Mouse (Mus musculus) hematopoietic multipotent progenitor cell, adult 10-12 weeks (in vitro differentiated cells): ENCODE results near the gene Thtpa. TPM values are rescaled to one million over a fixed set of nuclear protein-coding genes. Genes with fewer than 3 reads are reported as not detected.

Experiments used
- polyA plus RNA-seq: library from polyadenylated mRNA; stranded (reverse); fragments of >175 nt; gene quantifications from 2 replicates; pipeline ENCODE4 v1.2.3, GENCODE M21; 2012; ENCODE audit warnings: low replicate concordance

The Thtpa gene
- polyA plus RNA-seq, result 2.9 and 3.8 TPM in 2 replicates

DNA sequence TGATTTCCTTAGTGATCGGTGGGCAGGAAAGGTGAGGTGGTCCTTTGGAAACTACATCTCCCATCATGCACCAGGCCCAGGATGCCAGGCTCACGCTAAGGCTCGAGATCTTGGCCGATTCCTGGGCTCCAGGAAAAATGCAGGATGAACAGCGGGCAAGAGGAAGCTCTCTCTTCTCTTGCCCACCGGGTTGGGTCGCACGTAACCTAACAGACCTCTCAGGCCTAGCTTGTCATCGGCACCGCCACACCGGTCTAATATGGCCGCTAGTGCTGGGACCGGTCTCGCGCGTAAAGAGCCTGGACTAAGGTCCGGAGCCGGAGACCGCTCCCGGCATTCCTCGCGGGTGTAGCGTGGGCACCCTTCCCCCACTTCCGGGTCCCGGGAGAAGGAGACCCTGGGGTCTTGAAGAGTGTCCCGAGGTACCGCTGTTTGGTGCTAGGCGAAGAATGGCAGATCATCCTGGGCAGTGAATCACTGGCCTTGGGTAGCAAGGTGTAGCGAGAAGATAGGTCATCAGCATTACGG lies at the start of gene Thtpa:
Thtpa (plus strand) TSS at position 81 of the 528 bp plus-strand sequence.

DNA sequence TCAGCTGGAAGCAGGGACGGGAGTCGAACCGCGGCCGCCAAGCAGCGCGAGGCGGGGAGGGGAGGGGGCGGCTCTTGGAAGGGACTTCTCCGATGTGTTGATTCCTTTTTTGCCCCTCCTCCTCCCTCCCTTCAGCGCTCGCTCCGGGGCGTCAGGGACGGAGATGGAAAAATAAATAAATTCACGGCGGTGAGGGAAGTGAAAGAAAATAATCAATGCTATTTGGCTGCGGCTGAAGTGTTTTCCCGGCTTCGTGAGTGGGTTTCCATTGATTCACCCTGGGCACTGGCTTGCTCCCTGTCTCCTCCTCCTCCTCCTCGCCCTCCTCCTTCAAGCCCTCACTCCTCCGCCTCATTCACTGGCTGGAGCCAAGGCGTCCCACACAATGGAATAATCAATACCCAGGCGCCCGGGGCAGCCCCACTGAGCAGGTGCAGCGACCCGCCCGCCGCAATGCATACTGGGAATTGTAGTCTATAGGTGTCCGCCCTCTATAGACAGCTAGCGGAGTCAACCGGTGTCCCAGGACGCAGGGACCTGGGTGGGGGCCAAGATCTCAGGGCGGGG lies 2.5 kb upstream of the Thtpa start, which contains the start of gene Zfhx2:
Zfhx2 (minus strand) TSS at position 314 of the 567 bp plus-strand sequence.

DNA sequence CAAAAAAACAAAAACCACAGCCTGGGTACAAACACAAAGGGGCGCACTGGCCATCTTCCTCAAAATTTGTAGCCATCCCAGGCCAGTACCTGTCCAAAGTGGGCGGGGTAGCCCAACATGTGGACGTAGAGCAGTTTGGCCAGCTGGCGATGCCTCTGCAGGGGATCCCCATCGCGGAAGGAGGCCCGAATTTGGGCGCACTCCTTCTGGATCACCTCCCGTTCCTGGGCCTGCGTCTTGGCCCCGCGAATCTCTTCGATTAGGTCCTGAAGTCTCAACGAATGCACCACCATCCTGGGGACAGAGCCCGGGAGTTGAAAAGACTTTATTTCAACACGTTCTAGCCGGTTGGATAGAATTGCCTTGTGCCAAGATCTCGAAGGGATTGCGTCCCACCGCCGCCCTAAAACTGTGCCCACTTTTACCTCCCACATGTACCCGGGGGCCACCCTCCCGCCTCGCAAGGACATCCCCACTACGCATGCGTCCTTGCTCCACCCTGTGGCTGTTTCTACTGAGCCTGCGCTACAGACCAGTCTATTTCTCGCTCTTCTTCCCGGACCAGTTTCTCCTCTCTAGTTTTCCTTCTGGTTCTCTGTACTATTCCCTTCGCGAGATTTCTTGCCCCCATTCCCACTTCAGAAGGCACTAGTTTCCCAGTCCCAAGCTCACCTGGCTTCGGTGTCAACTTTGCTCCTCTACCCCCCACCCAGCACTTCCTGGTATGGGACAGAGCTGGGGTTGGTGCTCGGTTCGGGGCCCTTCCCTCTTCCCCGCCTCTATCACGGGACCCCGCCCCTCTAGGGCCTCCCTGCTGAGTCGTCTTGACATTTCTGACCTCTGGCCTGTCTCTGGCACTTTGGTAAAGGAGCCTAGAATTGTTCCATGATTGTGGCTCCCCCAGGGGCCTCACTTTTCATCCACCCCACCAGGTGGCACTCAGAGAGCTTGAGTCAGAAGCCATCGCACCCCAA lies 11.5 kb downstream of the Thtpa start, which contains the start of gene Ap1g2:
Ap1g2 (minus strand) TSS at position 758 of the 974 bp plus-strand sequence.

DNA sequence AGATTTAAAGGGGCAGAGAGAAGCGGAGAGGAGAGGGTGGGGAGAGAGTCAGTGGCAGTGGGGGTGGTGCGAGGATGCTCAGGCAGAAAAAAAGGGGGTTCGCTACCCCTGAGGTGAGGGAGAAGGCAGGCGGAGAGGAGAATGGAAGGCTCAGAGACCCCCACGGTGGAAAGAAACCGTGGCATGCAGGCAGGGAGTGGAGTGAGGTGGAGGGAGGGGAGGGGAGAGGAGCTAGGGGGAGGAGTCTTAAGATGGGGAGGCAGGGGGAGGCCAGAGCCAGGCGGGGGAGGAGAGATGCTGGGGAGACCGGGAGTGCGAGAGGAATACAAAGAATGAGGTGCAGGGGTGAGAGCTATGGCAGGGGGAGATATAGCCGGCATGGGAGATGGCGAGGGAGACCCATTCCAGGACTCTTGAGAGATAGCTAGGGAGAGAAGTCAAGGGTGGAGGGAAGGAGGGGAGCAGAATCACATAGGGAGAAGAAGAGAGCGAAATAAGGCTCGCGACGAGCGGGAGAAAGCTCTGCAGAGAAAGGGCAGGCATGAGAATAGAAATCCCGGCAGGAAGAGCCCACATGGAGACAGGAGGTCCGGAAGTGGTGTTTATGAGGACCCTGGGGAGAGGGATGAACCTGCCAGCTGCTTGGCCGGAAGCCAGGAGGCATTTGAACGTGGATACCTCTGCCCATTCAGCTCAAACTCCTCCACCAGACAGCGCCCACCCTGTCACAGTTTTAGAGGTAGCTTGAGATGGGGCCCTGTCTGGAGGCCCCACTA lies 22.0 kb downstream of the Thtpa start, which contains the start of gene Jph4:
Jph4 (minus strand) TSS at position 511 of the 776 bp plus-strand sequence.

Other genes starting within 250 kb of the Thtpa start
- 1.7 and 3.1 TPM in 2 replicates for gene Homez, start 223.8 kb upstream of the Thtpa start, polyA plus RNA-seq
- gene Ppp1r3e, start 217.2 kb upstream of the Thtpa start, polyA plus RNA-seq, result 0.82 and 2.3 TPM in 2 replicates
- 24.0 and 71.9 TPM in 2 replicates for gene Bcl2l2, start 211.4 kb upstream of the Thtpa start, polyA plus RNA-seq
- 2.2 and 6.6 TPM in 2 replicates for gene Gm20521, start 211.3 kb upstream of the Thtpa start, polyA plus RNA-seq
- 167 and 309 TPM in 2 replicates for gene Pabpn1, start 202.3 kb upstream of the Thtpa start, polyA plus RNA-seq
- gene Slc22a17, start 181.7 kb upstream of the Thtpa start, polyA plus RNA-seq, result 7.8 and 15.8 TPM in 2 replicates
- 0.06 TPM in 1 of 2 replicates, not detected in the other for gene Efs, start 168.7 kb upstream of the Thtpa start, polyA plus RNA-seq
- gene Il25, start 162.1 kb upstream of the Thtpa start, polyA plus RNA-seq, result not detected in 2 replicates
- gene Cmtm5, start 158.5 kb upstream of the Thtpa start, polyA plus RNA-seq, result not detected in 2 replicates
- gene Myh6, start 127.9 kb upstream of the Thtpa start, polyA plus RNA-seq, result not detected in 2 replicates
- gene Gm17428, start 117.9 kb upstream of the Thtpa start, polyA plus RNA-seq, result not detected in 2 replicates
- gene Myh7, start 100.2 kb upstream of the Thtpa start, polyA plus RNA-seq, result 0.16 TPM in 1 of 2 replicates, not detected in the other
- gene Ngdn, start 79.3 kb upstream of the Thtpa start, polyA plus RNA-seq, result 29.2 and 46.7 TPM in 2 replicates
- 26.3 and 73.3 TPM in 2 replicates for gene Zfhx2, start 2.5 kb upstream of the Thtpa start, polyA plus RNA-seq
- 38.2 and 39.8 TPM in 2 replicates for gene Ap1g2, start 11.8 kb downstream of the Thtpa start, polyA plus RNA-seq
- gene Jph4, start 22.2 kb downstream of the Thtpa start, polyA plus RNA-seq, result 0.03 and 0.09 TPM in 2 replicates
- not detected in 2 replicates for gene Dhrs2, start 127.2 kb downstream of the Thtpa start, polyA plus RNA-seq